Mouse (Mus musculus) ES-E14 (cell line): ENCODE measurements around the gene Fam3c.

Source experiments
- HCFC1 ChIP-seq: IDR thresholded peaks from 2 replicates; pipeline ENCODE4 v1.6.1; 2012; ENCODE audit warnings: low read length, inconsistent platforms, borderline replicate concordance; ENCODE audit not compliant: insufficient read depth
- ZNF384 ChIP-seq: IDR thresholded peaks from 2 replicates; pipeline ENCODE4 v1.6.1; 2012; ENCODE audit warnings: low read depth, low read length, inconsistent platforms

GRCm38 (mm10) chr6:22402548-22403164, 46.6 kb upstream of the Fam3c start:
- no peak for TF ChIP-seq HCFC1
- no peak for TF ChIP-seq ZNF384
